Mouse (Mus musculus) frontal cortex, postnatal 36 days (tissue): ENCODE measurements around the gene Selenbp1.
A peak's percentile ranks its signal among the peaks of the same experiment; 100 is the strongest.

ENCODE experiments used
- DNase-seq, 2 experiments: peaks; one replicate each; pipeline ENCODE4 v3.0.0; 2022; ENCODE audit warnings: low spot score in 2 of 2

The Selenbp1 gene

GRCm38 (mm10) chr3:94974528-94975422, 41.9 kb downstream of the Selenbp1 start, which contains the start of gene Pi4kb:
Gene Pi4kb, plus strand, starts transcription at chr3:94974731.
- peak; percentile 85 to 88 for DNase-seq

DNA sequence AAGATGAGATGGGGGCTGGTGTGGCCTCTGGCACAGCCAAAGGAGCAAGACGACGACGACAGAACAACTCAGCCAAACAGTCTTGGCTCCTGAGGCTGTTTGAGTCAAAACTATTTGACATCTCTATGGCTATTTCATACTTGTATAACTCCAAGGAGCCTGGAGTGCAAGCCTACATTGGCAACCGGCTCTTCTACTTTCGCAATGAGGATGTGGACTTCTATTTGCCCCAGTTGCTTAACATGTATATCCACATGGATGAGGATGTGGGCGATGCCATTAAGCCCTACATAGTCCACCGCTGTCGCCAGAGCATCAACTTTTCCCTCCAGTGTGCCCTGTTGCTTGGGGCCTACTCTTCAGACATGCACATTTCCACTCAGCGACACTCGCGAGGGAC, 51.5 kb downstream of the Selenbp1 start:
- DNase-seq, result no peak

DNA sequence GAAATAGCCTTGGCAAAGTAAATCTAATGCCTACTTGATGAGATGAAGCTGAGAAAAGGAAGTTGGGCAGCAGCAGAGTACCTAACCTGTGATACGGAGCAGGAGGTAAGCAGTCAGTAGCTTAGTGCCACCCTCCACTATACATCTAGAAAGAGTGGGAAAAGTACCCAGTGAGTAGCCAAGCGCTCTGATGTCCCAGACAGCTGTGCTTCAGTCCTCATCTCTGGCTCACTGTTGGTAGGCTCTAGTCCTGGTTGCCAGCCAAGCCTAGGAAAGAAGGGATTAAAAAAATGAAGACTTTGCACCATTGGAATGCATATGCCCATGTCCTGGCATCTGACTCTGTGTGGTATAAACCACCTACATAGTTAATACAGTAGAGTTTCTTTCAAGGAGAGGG, 52.7 kb downstream of the Selenbp1 start:
- no peak for DNase-seq

DNA sequence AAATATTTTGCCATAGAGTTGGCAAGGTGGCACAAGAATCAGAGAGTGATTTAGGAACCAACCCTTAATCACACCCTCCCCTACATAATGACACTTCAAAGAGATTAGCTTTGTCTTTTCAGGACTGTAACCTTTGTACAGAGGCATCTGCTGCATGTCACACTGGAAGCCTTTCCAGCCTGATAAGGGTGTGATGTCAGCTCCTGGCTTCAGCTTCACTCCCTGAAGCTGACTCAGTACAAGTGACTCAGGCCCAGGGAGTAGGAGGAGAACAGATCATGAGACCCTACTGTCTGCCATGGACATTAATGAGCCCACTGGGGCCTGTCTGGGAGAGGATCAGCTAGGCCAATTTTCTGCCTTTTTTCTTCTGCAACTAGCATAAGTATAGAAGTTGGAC, 54.7 kb downstream of the Selenbp1 start:
- peak in 1 of 2 experiments; percentile 36 for DNase-seq

GRCm38 (mm10) chr3:94989159-94989761, 56.4 kb downstream of the Selenbp1 start:
- DNase-seq, result no peak
